Mouse (Mus musculus): ENCODE results near the gene Usp5.
"Not testable (repeated sequence)": the region's sequence is repeated elsewhere in the genome, so short reads cannot be mapped to it uniquely, and the experiment has no call there.

Usp5 gene

GRCm38 (mm10) chr6:124811701-124812560 is 17.4 kb downstream of the Usp5 start:
- DNase-seq (ENCODE audit: low read depth, low spot score), result no peak

GRCm38 (mm10) chr6:124811403-124811665 is 17.9 kb downstream of the Usp5 start:
- DNase-seq (ENCODE audit: low read depth, low spot score), result no peak

- DNase-seq (ENCODE audit: low read depth, low spot score), result not testable (repeated sequence)
Observed at GRCm38 (mm10) chr6:124810566-124811402, 18.5 kb downstream of the Usp5 start.

- no peak for DNase-seq (ENCODE audit: low read depth, low spot score)
Observed at GRCm38 (mm10) chr6:124809775-124810538, 19.3 kb downstream of the Usp5 start.

- no peak for DNase-seq (ENCODE audit: low read depth, low spot score)
Observed at GRCm38 (mm10) chr6:124809052-124809774, 20.1 kb downstream of the Usp5 start.

- no peak for DNase-seq (ENCODE audit: low read depth, low spot score)
Observed at GRCm38 (mm10) chr6:124808358-124809012, 20.8 kb downstream of the Usp5 start, which contains the start of gene Spsb2. Gene Spsb2 (plus strand): TSS chr6:124808661.

GRCm38 (mm10) chr6:124807986-124808357 is 21.3 kb downstream of the Usp5 start:
- no peak for DNase-seq (ENCODE audit: low read depth, low spot score)

- no peak for DNase-seq (ENCODE audit: low read depth, low spot score)
Observed at GRCm38 (mm10) chr6:124807366-124807765, 21.9 kb downstream of the Usp5 start.

- DNase-seq (ENCODE audit: low read depth, low spot score), result no peak
Observed at GRCm38 (mm10) chr6:124806446-124807140, 22.7 kb downstream of the Usp5 start.

GRCm38 (mm10) chr6:124805341-124806321 is 23.7 kb downstream of the Usp5 start:
- DNase-seq (ENCODE audit: low read depth, low spot score), result peak; percentile 86

- no peak for DNase-seq (ENCODE audit: low read depth, low spot score)
Observed at GRCm38 (mm10) chr6:124804341-124804740, 24.9 kb downstream of the Usp5 start.

GRCm38 (mm10) chr6:124803691-124804090 is 25.6 kb downstream of the Usp5 start:
- DNase-seq (ENCODE audit: low read depth, low spot score), result not testable (repeated sequence)

- no peak for DNase-seq (ENCODE audit: low read depth, low spot score)
Observed at GRCm38 (mm10) chr6:124803061-124803460, 26.2 kb downstream of the Usp5 start.

- not testable (repeated sequence) for DNase-seq (ENCODE audit: low read depth, low spot score)
Observed at GRCm38 (mm10) chr6:124802400-124802799, 26.9 kb downstream of the Usp5 start.

GRCm38 (mm10) chr6:124796200-124796599 is 33.1 kb downstream of the Usp5 start:
- DNase-seq (ENCODE audit: low read depth, low spot score), result no peak

- no peak for DNase-seq (ENCODE audit: low read depth, low spot score)
Observed at GRCm38 (mm10) chr6:124795781-124796180, 33.5 kb downstream of the Usp5 start.

- no peak for DNase-seq (ENCODE audit: low read depth, low spot score)
Observed at GRCm38 (mm10) chr6:124791911-124792310, 37.4 kb downstream of the Usp5 start.

GRCm38 (mm10) chr6:124790121-124790520 is 39.2 kb downstream of the Usp5 start:
- no peak for DNase-seq (ENCODE audit: low read depth, low spot score)

- no peak for DNase-seq (ENCODE audit: low read depth, low spot score)
Observed at GRCm38 (mm10) chr6:124789519-124789918, 39.8 kb downstream of the Usp5 start.

All from brain, embryonic 18.5 days (tissue).